Mouse (Mus musculus) fibroblast of lung, adult 2 months (primary cell): ENCODE data around the gene Rad54l.

ENCODE experiments used
- DNase-seq: peaks from one replicate; pipeline ENCODE4 v3.0.0-alpha.2; 2011; ENCODE audit warnings: low read depth

Gene Rad54l

GRCm38 (mm10) chr4:116123602-116124519 lies at the start of gene Rad54l, which contains the start of gene Pomgnt1:
Gene Rad54l, minus strand, starts transcription at chr4:116123690.
Gene Pomgnt1, plus strand, starts transcription at chr4:116123840.
- DNase-seq: peak; percentile 75

GRCm38 (mm10) chr4:116173072-116173471 lies 49.6 kb upstream of the Rad54l start, which contains the start of the genes 1700042G07Rik and Gm49337:
Gene 1700042G07Rik, plus strand, starts transcription at chr4:116173372.
Gene Gm49337, plus strand, starts transcription at chr4:116173384.
- DNase-seq: no peak

DNA sequence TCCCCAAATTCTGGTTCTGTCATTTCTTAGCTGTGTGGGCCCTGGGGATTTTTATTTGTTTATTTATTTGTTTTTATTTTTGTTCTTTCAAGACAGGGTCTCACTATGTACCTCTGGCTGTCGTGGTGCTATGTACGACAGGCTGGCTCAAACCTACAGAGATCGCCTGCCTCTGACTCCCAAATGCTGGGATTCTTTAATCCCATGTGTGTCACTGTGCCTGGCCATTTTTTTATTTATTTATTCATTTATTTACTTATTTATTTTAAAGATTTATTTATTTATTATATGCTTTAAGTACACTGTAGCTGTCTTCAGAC lies 45.8 kb upstream of the Rad54l start:
- DNase-seq: no peak

GRCm38 (mm10) chr4:116168617-116169352 lies 45.3 kb upstream of the Rad54l start:
- DNase-seq: no peak

GRCm38 (mm10) chr4:116167404-116167803 lies 43.9 kb upstream of the Rad54l start, which contains the start of gene Tspan1:
Gene Tspan1, minus strand, starts transcription at chr4:116167601.
- DNase-seq: no peak

GRCm38 (mm10) chr4:116165708-116166407 lies 42.4 kb upstream of the Rad54l start:
- DNase-seq: no peak

DNA sequence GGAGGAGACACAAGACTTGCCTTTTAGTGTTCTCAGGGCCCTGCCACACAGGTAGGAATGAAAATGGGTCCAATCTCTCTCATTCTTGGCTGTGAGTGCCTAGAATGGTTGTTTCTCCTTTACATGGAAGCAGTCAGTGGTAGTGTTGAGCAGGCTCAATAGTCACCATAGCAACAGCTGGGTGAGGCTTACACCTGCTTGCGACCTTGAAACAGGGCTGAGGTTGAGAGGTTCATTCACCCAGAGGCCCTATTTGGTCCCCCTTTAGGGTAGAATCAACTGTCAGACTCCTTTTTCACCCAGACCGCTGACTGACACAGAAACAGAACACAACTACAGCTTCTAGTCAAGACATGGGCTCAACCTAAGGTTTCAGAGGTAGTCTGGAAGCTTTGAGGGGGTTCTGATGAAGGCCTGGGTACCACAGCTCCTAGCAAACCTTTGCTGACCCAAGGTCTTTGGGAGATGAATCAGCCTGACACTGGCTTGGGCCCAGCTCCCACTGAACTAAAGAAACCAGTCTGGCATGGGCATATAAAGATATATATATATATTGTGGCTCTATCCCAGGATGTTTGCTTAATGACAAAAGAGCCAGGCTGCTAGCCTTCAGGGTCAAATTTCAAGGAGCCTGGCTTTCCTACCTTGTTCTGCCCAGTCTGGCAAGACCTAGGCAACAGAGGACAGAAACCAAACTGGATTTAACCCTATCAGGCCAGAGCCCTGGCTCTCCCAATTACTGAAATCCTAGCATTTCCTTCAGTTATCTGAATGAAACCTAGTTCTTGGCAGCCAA lies 41.5 kb upstream of the Rad54l start:
- DNase-seq: no peak

DNA sequence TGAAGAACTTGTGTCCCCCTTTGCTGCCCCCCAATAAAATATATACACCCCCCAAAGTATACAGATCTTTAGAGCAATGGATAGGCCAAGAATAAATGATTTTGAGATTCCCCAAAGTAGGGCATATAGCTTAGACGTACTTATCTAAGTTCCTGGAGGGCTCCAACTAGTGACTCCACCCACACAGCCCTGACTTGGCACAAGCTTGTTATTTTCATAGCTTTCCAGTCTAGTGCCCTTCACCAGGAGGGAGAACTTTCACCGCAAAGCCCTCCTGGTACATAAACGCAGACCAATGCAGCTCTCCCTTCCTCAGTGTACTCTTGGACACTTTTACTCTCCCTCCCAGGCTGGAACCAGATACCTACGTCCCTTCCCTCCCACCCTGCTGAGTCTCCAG lies 38.7 kb upstream of the Rad54l start:
- DNase-seq: no peak

- no peak for DNase-seq
Measured at GRCm38 (mm10) chr4:116160769-116161168, 37.3 kb upstream of the Rad54l start.

DNA sequence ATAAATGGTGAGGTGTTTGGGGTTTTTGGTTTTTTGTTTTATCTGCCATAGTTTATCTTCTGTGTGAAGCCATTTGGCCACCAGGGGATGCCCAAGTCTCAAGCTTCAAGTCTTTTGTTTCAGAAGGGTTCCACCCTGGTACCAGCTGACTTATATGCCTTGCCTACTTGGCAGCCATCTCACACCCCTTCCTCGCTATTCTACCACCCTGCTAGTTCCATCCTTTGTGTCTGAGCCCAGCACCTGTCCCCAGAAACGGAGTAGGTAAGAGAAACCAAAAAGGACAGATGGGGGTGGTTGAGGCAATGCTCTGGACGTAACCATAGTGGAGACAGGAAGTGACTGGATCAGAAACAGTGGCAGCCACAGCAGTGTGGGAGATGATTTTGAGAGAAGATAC lies 36.4 kb upstream of the Rad54l start:
- DNase-seq: no peak

DNA sequence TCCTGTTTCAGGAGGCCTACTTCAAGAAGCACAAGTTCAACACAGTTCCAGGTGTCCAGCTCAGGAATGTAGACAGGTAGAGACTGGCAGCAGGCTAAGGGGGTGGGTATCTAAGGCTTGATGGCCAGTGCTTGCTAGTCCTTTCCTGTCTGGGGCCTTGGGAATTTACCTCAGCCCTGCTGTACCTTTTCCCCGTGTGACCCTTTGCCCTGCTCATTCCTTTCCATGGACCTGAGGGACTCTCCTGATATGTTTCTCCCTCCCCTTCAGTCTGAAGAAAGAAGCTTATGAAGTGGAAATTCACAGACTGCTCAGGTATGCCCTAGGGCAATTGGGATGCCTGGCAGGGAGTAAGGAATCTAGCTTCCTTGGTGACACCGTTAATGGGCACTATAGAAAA lies 34.4 kb upstream of the Rad54l start:
- no peak for DNase-seq

DNA sequence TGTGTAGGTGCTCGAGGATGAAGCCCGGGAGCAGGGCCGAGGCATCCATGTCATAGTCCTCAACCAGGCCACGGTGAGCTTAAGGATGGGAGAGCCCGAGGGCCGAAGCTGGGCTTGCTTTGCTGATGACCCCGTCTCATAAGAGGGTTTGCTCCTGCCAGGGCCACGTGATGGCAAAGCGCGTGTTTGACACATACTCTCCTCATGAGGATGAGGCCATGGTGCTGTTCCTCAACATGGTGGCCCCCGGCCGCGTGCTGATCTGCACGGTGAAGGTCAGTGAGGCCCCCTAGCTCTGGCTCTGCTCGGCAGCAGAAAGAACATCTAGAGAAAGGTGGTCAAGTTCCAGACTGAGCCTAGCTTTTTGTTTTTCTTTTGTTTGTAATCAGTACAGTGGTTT lies 29.2 kb upstream of the Rad54l start:
- no peak for DNase-seq

GRCm38 (mm10) chr4:116151238-116151637 lies 27.7 kb upstream of the Rad54l start, which contains the start of gene Lurap1:
Gene Lurap1, minus strand, starts transcription at chr4:116151338.
- DNase-seq: no peak

- DNase-seq: no peak
Measured at GRCm38 (mm10) chr4:116150862-116151221, 27.4 kb upstream of the Rad54l start.

- no peak for DNase-seq
Measured at GRCm38 (mm10) chr4:116150156-116150861, 26.8 kb upstream of the Rad54l start.

- DNase-seq: no peak
Measured at GRCm38 (mm10) chr4:116149812-116150155, 26.3 kb upstream of the Rad54l start.

- DNase-seq: no peak
Measured at GRCm38 (mm10) chr4:116143891-116144717, 20.6 kb upstream of the Rad54l start.

- DNase-seq: no peak
Measured at GRCm38 (mm10) chr4:116143317-116143811, 19.9 kb upstream of the Rad54l start.

GRCm38 (mm10) chr4:116142269-116142668 lies 18.8 kb upstream of the Rad54l start:
- DNase-seq: no peak

DNA sequence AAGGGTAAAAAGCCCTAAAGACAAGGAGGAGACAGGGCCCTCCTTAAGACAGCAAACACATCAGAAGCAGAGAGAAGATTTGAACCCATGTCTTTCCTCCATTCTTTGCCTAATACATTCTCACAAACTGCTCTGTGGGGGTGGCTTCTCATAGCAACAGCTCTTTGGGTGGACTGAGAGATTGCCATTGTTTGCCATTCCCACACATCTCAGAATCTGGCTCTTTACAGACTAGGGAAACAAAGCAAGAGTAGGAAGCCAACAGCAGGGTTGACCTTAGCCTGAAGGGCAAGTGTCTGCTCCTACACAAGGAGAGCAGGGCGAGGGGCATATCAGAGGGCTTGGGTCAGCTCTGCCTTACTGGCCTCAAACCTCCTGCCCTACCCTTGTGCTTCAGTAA lies 18.2 kb upstream of the Rad54l start:
- no peak for DNase-seq
